Mouse (Mus musculus): ENCODE results near the gene Mrps36.
"Not testable (repeated sequence)": the region's sequence is repeated elsewhere in the genome, so short reads cannot be mapped to it uniquely, and the experiment has no call there.

Mrps36 gene

DNA sequence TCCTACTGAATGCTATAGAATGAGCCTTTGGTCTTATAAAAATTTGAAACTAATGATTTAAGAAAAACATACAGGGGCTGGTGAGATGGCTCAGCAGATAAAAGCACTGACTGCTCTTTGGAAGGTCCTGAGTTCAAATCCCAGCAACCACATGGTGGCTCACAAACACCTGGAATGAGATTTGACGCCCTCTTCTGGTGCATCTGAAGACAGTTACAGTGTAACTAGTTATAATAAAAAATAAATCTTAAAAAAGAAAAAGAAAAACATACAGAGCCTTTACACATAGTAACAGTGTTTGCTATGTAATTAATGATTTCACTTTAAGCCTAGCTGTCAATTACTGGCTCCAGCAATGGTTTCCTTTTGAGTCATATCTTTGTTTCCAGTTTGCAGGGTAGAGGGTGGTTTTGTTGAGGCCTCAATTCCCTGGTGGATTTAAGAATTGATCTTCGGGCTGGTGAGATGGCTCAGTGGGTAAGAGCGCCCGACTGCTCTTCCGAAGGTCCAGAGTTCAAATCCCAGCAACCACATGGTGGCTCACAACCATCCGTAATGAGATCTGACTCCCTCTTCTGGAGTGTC, 12.9 kb downstream of the Mrps36 start:
- DNase-seq: not testable (repeated sequence)

DNA sequence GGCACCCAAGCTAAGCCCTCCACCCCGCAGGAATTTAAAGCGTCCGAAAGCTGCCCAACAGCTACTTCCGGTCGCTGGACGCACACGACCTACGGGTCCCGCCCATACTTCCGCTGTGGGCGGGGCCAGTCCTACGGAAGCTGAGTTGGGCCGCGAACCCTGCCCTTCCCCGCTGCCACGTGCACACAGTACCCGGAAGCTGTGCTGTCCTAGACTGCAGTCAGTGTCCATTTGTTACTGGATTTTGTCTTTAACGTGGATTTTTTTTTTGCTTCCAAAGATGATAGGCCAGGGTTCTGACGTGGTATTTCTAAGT, 13.6 kb downstream of the Mrps36 start, which contains the start of gene Cdk7:
Cdk7 (minus strand) TSS at position 79 of the 316 bp plus-strand sequence.
- peak; percentile 93 for DNase-seq

DNA sequence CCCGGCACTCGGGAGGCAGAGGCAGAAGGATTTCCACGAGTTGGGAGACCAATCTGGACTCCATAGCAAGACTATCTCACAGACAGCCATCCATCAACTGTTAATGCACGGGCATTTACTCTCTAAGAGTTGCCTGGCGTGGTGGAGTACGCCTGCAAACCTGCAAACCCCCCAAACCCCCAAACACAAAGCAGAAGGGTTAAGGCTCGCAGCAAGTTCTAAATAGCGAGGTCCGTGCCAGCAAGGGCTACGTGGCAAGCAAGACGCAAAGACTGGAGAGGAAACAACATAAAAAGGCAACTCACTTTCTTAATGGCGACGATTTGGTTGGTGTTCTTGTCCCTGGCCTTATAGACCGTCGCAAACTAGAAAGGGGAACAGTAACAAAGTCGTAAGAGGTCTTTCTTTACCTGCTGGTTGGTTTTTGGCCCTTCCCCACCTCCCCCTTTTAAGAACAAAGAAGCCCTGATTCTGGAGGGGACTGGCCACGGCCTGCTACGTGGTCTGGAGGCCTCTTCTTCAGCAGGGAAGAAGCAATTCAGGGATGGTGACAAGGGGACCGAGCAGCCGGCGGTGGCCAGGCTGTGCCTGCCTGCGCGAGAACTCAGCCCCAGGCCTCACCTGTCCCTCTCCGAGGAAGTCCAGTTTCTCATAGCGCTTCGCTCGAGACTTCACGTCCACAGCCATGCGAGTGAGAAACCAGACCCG, 14.2 kb downstream of the Mrps36 start:
- DNase-seq: no peak

DNA sequence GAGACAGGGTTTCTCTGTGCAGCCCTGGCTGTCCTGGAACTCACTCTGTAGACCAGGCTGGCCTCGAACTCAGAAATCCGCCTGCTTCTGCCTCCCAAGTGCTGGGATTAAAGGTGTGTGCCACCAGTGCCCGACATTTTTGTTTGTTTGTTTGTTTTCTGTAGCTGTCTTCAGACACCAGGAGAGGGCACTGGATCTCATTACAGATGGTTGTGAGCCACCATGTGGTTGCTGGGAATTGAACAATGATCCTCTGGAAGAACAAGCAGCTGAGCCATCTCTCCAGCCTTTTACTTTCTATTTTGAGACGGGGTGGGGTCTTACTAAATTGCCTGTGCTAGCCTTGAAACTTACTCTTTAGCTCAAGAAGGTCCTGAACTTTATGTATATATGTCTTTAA, 15.9 kb downstream of the Mrps36 start:
- not testable (repeated sequence) for DNase-seq

DNA sequence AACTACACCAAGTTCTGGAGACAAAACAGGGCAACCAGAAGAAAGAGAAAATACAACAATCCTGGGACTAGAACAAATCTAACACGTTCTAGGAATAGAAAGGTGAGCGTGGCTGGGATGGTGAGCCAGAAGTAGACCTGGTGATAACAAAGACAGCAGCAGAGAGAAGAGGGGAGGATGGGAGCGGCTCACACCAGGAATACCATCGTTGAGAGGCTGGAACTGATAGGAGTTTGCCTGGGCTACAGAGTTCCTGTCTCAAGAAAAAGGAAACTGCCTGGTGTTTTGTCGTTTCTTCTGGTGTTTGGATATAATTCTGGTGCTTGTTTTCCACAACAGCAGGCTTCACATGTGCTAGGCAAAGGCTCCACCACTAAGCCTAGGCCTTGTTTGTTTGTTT, 16.4 kb downstream of the Mrps36 start:
- DNase-seq: no peak

DNA sequence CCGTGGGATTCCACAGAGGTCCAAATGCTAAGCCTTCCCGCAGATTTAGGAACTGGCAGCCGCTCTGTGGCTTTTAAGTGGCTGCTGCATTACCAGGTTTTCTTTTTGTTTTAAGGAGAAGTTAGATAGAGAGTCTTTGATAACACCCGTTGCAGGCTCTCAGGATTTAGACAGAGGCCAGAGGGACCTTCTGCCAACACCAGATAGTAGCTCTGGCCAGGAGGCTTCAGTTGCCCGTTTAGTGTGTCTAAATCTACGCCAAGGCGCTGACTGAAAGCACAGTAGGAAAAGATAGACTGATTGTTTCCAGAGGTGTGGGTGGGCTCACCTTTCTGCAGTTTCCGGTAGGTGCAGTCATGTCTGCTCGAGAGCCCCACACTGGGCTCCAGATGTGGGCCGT, 19.3 kb downstream of the Mrps36 start:
- no peak for DNase-seq

DNA sequence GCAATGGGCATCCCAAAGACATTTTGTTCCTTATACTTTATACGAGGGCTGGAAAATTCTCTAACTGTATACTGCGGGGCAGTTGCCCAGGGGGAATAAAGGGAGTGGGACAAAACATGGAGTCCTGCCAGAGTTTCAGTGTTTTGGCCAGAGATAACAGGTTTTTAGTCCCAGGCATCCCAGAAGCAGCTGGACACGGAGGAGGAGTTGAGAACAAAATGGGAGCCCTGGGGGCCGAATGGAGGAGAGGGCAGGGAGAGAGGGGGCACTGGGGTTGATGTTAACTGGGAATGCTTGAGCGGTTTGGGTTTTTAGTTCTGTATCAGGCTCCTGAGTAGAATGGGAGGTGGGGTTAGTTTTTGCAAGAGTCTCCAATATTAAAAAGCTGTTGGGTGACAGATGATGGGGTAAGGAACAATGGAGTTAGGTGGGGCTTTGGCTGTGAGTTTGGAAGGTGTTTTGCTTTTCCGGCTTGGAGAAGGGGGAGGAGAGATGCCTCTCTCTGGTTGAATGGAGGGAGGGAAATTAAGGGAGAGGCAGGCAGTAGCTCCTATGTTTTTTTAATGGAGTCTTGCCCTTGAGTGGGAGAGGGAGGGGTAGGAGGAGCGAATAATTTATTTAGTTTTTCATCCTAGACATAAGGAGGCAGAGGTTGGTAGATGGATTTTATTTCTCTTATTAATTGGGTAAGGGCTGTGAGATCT, 20.3 kb downstream of the Mrps36 start:
- no peak for DNase-seq

DNA sequence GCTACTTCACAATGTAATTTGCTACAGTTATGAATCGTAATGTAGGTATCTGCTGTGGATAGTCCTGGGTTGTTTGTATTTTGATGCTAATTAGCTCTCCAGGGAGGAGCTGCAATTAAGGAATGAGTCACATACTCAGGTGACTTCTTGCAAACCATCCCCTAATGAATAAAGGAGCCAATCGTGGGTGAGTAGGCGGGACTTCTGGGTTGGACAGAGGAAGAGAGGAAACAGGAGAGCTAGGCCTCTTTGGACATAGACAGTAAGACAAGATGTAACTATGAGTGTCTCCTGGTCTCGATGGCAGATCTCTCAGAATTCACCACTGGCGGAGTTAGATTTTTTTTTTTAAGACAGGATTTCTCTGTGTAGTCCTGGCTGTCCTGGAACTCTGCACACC, 22.8 kb downstream of the Mrps36 start:
- no peak for DNase-seq

DNA sequence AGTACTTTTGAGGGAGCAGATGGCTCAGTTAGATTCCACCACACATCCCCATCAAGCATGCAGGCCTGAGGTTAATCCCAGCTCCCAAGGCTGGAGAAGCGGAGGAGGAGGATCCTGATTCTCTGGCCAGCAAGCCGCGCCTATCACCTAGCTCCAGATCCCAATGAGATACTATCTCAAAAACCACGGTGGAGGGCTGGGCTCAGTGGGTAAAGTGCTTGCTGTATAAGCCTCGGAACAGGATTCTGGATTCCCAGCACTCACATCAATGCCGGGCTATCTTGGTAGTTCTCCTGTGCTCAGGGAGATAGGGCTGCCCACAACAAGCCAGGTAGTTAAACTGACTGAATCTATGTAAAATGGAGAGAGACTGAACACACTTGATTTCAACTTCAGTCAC, 29.0 kb downstream of the Mrps36 start:
- DNase-seq: no peak

DNA sequence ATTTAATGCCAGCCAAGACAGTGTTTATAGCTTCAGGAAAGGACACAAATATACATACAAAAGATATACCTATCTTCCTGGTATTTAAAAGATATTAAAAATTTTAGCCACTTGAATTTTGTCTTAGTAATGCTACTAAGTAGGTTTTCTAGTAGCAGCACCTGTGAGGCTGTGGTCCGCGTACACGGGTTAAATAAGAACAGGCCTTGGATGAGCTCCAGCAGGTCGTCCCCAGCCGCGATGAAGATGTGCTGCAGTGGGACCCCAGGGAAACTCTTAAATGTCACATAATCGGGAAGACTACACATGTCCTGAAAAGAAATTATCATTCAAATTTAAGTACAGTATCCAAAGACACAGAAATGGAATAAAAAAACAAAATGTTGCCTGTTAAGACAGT, 38.3 kb downstream of the Mrps36 start:
- no peak for DNase-seq

DNA sequence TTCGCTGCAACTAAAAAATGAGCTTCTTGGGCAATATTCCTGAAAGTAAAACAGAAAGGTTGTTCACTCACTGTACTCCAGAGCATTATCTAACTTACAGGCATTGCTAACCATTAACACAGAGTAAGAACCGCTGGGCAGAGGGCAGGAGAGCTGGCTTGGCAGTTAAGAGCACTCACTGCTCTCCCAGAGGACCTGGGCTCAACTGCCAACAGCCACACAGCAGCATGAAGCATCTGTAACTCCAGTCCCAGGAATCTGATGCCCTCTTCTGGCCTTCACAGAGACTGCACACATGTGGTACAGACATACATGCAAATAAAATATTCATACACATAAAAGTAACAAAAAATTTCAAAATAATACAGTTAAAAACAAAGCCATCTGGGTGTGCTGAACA, 41.0 kb downstream of the Mrps36 start:
- no peak for DNase-seq

DNA sequence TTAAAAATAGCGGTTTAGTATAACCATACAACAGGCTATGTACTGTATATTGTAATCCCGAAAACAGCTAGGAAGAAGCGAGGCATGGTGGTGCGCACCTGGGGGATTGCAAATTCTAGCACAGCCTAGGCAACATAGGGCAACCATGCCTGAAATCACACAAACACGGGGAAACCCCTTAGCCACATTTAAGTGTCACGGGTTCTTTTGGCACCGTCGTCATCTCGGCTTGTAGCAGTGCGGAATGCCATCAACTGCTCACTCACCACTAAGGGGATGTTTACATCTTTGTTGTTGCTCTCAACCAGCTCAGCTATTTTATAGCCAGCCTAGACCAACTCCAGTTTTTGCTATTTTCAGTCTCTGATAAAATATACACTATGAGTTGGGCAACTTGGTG, 45.6 kb downstream of the Mrps36 start:
- no peak for DNase-seq

DNA sequence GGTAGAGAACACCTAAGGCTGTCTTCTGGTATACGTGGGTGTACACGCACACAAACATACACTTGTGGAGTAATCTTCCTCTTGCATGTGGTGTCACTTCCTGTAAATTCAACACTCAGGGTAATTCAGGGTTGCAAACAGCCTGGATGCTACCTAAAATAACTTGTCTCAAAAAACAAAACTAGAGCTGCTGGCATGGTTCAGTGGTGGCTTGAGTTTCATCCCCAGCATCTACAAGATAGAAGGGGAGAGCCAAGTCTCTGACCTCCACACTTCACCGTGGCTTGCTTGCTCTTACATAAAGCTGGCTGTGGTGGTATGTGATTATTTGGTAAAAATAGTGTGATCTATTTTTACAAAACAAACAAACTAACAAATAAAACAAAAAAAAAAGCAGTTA, 46.9 kb downstream of the Mrps36 start:
- no peak for DNase-seq

DNA sequence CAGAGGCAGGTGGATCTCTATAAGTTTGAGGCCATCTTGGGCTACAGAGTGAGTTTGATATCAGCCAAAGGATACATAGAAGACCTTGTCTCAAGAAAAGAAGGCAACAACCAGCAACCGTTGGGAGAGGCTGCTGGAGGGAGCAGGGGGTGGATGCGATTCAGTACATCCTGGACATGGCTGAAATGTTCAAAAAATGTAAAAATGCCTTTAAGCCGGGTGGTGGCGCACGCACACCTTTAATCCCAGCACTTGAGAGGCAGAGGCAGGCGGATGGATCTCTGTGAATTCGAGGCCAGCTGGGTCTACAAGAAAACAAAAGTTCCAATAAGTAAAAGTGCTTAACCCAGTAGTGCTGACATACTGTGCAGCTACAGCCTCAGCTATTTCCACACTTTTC, 56.9 kb downstream of the Mrps36 start:
- no peak for DNase-seq
